Mouse (Mus musculus) right cerebral cortex, adult 18-20 months (tissue): ENCODE measurements around the gene Tgm1.
A peak's percentile ranks its signal among the peaks of the same experiment; 100 is the strongest.

Experiments
- DNase-seq: peaks from one replicate; pipeline ENCODE4 v3.0.0; 2022; ENCODE audit warnings: mixed read lengths

Tgm1 gene

DNA sequence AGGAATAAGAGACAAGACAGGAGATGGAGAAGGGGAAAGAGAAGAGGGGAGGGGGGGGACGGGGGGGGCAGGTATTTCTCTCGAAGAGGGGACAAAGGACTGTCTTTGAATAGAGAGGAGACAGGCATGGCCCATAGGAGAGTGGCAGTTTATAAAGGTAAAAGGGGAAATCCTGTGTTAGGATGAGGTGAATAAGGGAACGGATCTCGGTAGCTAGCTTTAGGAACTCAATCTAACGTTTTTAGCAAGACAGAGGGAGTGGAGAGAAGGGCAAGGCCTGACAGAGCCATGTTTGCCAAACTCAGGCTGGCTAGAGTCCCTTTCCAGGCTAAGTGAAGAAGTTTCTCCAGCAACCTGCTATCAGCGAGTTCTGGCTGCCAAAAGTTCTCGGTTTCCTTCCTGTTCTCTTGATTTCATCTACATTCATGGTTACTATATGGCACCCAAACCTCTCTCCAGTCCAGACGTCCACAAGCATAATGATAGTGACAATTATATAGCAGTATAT is 8.8 kb upstream of the Tgm1 start:
- DNase-seq = no peak

DNA sequence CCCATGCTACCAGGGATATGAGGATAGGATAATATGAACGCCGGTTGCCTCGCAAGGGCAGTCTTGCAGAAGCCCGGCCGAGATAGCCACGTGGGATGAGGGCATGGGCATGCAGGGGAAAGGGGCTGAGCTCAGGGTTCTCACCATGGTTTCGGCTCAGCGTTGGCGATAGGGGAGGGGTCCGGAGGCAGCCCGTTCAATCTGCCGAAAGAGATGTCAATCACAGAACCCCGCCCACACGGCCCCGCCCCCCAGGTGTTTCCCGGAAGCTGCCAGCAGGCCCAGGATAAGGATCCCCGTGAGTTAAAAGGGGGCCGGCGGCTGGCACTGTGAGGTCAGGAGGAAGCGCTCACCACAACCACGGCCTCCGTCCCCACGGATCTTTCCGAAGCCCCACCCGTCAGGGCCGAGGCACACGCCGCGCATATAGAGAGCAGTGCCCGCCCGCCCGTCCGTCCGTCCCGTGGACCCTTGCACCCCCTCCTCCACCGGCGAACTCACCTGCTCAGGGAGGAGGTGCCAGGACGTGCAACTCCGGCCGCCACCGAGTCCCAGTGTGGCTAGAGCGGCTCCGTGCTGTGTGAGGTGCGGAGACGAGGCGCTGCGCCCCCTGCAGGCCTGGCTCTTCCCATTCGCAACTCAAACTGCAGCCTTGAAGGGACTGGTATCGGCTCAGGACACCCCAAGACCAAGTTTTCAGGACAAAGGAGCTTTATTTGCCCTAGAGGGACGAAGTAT is 8.1 kb upstream of the Tgm1 start, which contains the start of gene Rabggta:
Gene Rabggta, minus strand, starts transcription at position 564 of the 738 bp plus-strand sequence.
- peak; percentile 93 for DNase-seq

- DNase-seq = no peak
Observed at GRCm38 (mm10) chr14:55721076-55721475, 7.3 kb upstream of the Tgm1 start.

GRCm38 (mm10) chr14:55720666-55721065 is 6.9 kb upstream of the Tgm1 start:
- no peak for DNase-seq

GRCm38 (mm10) chr14:55719737-55720136 is 6.0 kb upstream of the Tgm1 start:
- DNase-seq = no peak

DNA sequence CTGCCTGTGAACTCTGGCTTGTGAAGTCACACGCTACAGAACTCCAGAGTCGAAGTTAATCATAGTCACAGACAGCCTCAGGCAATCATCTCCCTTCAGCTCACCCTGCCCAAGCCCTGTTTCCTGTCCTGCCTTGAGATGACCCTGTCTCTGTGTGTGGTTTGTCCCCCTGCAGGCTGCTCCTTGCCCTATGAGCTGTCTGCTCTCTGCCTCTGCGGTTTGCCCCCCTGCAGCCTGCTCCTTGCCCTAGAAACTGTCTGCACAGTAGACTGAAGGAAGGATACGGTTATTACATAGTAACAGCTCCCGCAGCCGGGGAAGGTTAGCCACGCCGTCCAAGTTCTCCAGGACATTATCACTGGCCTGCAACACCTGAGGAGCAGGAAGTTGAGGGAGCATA is 3.2 kb upstream of the Tgm1 start:
- DNase-seq = no peak

DNA sequence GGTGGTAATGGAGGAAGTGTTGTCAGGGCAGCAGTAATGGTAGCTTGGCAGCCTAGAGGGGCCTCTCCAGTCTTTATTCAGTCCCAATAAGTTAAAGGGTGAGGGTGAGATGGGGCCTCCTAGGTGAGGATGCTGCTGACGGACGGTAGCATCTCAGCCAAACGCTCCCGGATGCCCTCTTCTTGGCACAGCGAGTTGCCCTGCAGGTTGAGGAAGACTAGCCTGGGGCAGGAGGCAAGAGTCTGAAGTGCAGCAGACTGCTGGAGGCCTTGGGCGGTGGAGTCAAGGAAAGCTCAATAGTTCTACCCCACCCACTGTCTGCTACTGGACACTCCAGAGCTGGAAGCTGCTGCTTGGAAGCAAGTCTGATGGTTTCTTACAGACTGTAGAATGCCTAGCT is 2.5 kb upstream of the Tgm1 start:
- DNase-seq = no peak

DNA sequence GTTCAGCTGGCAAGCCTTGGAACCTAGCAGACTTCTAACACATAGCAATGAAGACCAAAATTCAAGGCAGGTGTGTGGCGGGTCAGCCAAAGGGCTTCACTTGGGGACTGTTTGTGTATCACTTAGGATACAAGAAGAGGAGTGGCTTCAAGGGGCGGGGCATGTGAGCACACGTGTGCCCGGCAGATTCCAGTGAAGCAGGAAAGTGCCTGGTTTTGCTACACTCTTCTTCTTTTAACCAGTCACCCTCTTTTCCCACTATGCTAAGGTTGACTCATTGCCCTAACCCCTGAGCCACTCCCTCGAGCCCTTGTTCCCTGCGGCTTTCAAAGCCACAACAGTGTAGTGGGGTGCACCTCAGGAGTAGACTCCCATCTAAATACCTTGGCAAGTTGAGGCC is 1.2 kb upstream of the Tgm1 start:
- no peak for DNase-seq

DNA sequence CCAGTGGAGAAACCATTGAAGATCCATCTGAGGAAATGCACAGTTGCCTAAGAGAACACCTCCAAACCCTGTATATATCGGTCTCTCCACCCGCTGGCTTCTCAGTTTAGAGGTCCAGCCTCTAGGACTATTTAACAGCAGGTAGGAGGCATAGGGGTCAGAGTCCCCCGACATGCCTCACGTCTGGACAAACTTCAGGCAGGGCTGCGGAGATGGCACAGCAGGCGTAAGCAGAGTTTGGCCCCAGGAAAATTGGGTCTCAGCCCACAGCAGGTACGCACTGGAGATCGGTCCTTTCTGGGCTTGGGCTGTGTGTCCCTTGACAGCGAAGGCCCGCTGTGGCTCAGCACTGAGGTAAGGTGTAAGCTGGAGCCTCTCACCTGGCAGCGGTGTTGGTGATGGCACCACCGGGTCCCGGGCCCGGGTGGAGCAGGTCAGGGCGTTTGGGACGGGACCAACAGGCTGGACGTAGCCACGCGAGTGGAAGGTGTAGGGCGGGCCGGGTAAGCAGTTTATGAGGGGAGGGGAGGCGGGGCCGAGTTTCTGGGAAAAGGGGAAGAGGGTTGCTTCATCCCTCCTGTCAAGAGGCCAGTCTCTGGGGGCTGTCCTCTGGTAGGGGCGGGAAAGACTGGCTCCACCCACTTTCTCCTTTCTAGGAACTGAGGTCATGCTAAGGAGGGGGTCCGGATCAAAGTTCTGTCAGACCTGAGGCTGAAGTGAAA is 558 bp downstream of the Tgm1 start:
- no peak for DNase-seq

GRCm38 (mm10) chr14:55711786-55712185 is 1.9 kb downstream of the Tgm1 start:
- no peak for DNase-seq

DNA sequence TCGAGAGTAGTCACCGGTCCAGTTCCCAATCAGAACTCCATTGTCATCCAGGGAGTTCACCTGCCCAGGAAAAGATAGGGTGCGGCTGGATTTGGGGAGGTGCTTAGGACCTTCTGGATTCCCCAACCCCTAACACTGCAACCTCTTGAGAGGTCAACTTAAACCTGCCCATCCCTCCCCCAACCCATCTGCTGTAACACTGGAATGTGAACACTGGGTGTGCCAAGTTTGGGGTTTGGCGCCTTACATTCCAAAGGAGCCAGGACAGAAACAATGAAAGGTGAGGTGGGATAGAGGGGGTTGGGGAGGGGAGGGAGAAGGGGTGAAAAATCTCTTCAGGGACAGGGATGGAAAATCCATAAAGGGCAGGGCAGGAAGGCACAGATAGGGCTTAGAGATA is 4.2 kb downstream of the Tgm1 start:
- DNase-seq = no peak

DNA sequence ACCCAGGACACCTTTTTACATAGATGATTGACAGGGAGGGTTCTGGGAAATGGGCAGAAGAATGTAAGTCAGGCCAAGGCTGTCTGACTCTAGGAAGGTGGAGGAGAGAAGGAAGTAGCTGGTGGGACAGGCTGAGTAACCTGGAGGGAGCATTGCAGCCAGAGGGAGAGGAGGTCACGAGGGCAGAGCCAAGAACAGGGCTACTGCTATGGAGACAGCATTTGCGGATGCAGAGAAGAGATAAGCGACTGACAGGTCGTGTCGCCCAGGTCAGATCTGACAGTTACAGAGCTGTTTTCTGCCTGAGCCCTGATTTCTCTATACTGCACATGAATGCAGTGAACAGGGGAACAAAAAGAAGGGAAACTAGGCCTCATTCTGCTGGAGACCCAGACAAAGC is 6.3 kb downstream of the Tgm1 start:
- no peak for DNase-seq

DNA sequence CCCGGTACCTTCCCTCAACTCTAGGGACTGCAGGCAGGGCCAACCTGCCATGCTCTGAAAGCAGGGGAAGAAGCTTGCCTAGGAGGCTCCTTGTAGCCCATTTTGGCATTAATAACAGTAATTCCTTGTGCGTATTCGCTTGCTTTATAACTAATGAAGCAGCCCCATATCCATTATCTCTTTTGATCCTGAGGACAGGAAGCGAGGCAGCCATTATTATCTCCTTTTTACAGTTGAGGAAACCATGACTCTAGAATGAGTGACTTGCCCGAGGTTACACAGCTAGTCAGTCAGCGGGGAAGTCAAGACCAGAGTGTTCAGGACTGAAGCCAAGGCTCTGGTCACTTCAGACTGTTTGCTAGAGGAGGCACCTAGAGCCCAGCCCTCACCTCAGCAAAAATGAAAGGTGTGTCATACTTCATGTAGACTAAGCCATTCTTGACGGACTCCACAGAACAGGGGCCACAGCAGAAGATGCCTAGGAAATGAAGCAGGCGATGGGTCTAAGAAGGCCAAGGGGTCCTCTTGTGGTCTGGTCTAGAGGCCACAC is 7.6 kb downstream of the Tgm1 start:
- DNase-seq = no peak

DNA sequence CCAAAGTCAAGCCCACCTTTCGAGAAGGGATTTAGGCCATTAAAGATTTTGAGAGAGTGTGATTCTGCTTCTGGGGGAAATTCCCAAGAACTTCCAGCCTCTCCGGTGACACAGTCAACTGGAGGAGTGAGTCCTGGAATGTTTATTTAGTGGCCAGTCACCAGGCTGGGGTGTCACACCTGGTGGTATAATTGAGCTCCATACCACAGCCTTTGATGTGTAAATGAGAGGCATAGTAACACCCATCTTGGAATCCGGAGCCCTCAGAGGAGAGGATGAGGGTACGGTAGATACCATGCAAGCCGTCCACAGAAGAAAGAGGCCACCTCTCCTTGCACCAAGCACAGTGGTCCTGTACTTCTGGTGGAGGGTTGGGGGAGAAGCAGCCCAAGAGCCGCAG is 11.0 kb downstream of the Tgm1 start:
- DNase-seq = no peak

- no peak for DNase-seq
Observed at GRCm38 (mm10) chr14:55701131-55701530, 12.6 kb downstream of the Tgm1 start.

GRCm38 (mm10) chr14:55697226-55697625 is 16.5 kb downstream of the Tgm1 start:
- no peak for DNase-seq

DNA sequence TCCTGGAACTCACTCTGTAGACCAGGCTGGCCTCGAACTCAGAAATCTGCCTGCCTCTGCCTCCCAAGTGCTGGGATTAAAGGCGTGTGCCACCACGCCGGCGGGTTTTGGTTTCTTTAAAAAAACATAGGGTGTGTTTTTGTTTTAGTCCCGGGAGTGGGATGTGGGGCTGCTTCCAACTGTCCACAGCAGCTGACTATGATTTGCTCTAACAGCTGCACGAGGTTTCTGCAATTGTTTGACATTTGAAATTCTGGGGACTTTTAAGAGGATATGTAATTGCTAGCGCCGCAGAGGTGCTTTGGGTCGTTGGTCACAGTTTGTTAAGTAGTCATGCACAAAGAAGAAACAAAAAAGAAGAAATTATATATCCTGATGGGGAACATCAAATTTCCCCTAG is 24.3 kb downstream of the Tgm1 start:
- DNase-seq = no peak

GRCm38 (mm10) chr14:55682118-55682493 is 31.6 kb downstream of the Tgm1 start:
- DNase-seq = no peak

GRCm38 (mm10) chr14:55681160-55682117 is 32.3 kb downstream of the Tgm1 start, which contains the start of gene Tinf2:
Gene Tinf2 (minus strand): TSS chr14:55681820.
- peak; percentile 97 for DNase-seq

- DNase-seq = no peak
Observed at GRCm38 (mm10) chr14:55677615-55678014, 36.1 kb downstream of the Tgm1 start.

DNA sequence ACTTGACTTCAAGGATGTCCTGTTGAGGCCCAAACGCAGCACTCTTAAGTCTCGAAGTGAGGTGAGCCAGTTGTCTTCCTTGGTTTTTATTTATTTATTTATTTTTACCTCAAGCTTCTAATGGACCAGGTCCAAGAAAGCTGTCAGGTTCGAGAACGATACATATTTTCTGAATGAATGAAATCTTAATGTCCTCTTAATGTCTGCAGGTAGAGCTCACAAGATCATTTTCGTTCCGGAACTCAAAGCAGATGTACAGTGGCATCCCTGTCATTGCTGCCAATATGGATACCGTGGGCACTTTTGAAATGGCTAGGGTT is 41.0 kb downstream of the Tgm1 start:
- DNase-seq = no peak

- peak; percentile 97 for DNase-seq
Observed at GRCm38 (mm10) chr14:55671833-55672740, 41.6 kb downstream of the Tgm1 start, which contains the start of the genes Gmpr2 and Nedd8. Gene Gmpr2 (plus strand): TSS chr14:55671941. Gene Nedd8 (minus strand): TSS chr14:55672124.
